Mouse (Mus musculus) embryonic facial prominence, embryonic 15.5 days (tissue): ENCODE measurements around the gene Faap24. TPM values are rescaled to one million over a fixed set of nuclear protein-coding genes. Genes with fewer than 3 reads are reported as not detected.

ENCODE experiments used
- ATAC-seq: fragments of 200-750 bp; cut with Nextera tagmentation; 2 replicates; pipeline ENCODE4 v1.8.0; 2017; ENCODE audit warnings: low read depth, moderate TSS enrichment; ENCODE audit not compliant: insufficient number of reproducible peaks, low FRiP score, low TSS enrichment
- H3K27ac ChIP-seq: fragments of 300-500 bp; sonication (generic); replicated peaks from 2 replicates; pipeline ENCODE4 v1.5.1; 2015; ENCODE audit warnings: mild to moderate bottlenecking, inconsistent platforms
- H3K27me3 ChIP-seq: fragments of 300-500 bp; sonication (generic); 2 replicates; pipeline ENCODE4 v1.6.1; 2015; ENCODE audit warnings: inconsistent platforms
- H3K36me3 ChIP-seq: fragments of 300-500 bp; sonication (generic); 2 replicates; pipeline ENCODE4 v1.6.1; 2015; ENCODE audit warnings: mild to moderate bottlenecking, inconsistent platforms
- H3K4me1 ChIP-seq: fragments of 300-500 bp; sonication (generic); 2 replicates; pipeline ENCODE4 v1.6.1; 2015; ENCODE audit warnings: inconsistent platforms
- H3K4me2 ChIP-seq: fragments of 300-500 bp; sonication (generic); replicated peaks from 2 replicates; pipeline ENCODE4 v1.6.1; 2015; ENCODE audit warnings: mild to moderate bottlenecking, inconsistent platforms
- H3K4me3 ChIP-seq: fragments of 300-500 bp; sonication (generic); replicated peaks from 2 replicates; pipeline ENCODE4 v1.5.1; 2015; ENCODE audit warnings: mild to moderate bottlenecking, inconsistent platforms
- H3K9ac ChIP-seq: fragments of 300-500 bp; sonication (generic); 2 replicates; pipeline ENCODE4 v1.6.1; 2015; ENCODE audit warnings: inconsistent platforms
- H3K9me3 ChIP-seq: fragments of 300-500 bp; sonication (generic); replicated peaks from 2 replicates; pipeline ENCODE4 v1.6.1; 2016; ENCODE audit warnings: inconsistent platforms
- WGBS: fragments of 180-500 bp; shearing (Covaris S2); methylation state at CpG from one replicate; pipeline ENCODE4 v1.1.7; 2015; 5-methylcytosine and 5-hydroxymethylcytosine counted together
- polyA plus RNA-seq: library from polyadenylated mRNA; unstranded; fragments of >200 nt; fragmentation: Nextera tagmentation; extraction: Ambion mirVana; gene quantifications from 2 replicates; pipeline ENCODE4 v1.2.1, GENCODE M21; 2015

The Faap24 gene
- polyA plus RNA-seq, 1 experiment from 2014 or later: 15.6 TPM

- no peaks in the 10 kb centered on the region for H3K9me3 ChIP-seq
- no peaks in the 10 kb centered on the region for H3K27me3 ChIP-seq
- H3K36me3 ChIP-seq: 0 out of 2 replicates have a peak, but pooled peaks cover 3% of the 10 kb centered on the region
- no peak overlapping the region for H3K27ac ChIP-seq
- ATAC-seq: no peak
- no peak overlapping the region for H3K4me2 ChIP-seq
- no peak overlapping the region for H3K4me3 ChIP-seq
- no peaks in the 10 kb centered on the region; the same call in 1 of the 2 replicates for H3K4me1 ChIP-seq
- 60% methylated on average over 6 of the region's 6 CpGs for WGBS
- no peak overlapping the region for H3K9ac ChIP-seq
These were observed 10.1 kb downstream of the Faap24 start for GRCm38 (mm10) chr7:35386525-35386952.

- no peak overlapping the region for H3K4me3 ChIP-seq
- no peak for ATAC-seq
- no peaks in the 10 kb centered on the region for H3K36me3 ChIP-seq
- no peaks in the 10 kb centered on the region for H3K27me3 ChIP-seq
- 34% methylated on average over 2 of the region's 2 CpGs for WGBS
- H3K4me2 ChIP-seq: no peak overlapping the region
- H3K27ac ChIP-seq: no peak overlapping the region
- no peaks in the 10 kb centered on the region for H3K9me3 ChIP-seq
- no peak overlapping the region for H3K9ac ChIP-seq
- H3K4me1 ChIP-seq: 0 out of 2 replicates have a peak, but pooled peaks cover 4% of the 10 kb centered on the region
These were observed 13.8 kb downstream of the Faap24 start for GRCm38 (mm10) chr7:35382706-35383353.

GRCm38 (mm10) chr7:35381861-35382260 lies 14.8 kb downstream of the Faap24 start:
- 43% methylated on average over 15 of the region's 16 CpGs for WGBS

GRCm38 (mm10) chr7:35380351-35380750 lies 16.3 kb downstream of the Faap24 start:
- 85% methylated on average over 8 of the region's 8 CpGs for WGBS
- H3K4me3 ChIP-seq: no peak overlapping the region
- no peak for ATAC-seq

More at GRCm38 (mm10) chr7:35381861-35382260, 14.8 kb downstream of the Faap24 start:
- Histone ChIP-seq H3K4me2 (no peak overlapping the region), H3K4me1 (0 out of 2 replicates have a peak, but pooled peaks cover 4% of the 10 kb centered on the region), H3K36me3 (no peaks in the 10 kb centered on the region), H3K4me3 (no peak overlapping the region), H3K9ac (no peak overlapping the region), H3K27ac (no peak overlapping the region), H3K27me3 (no peaks in the 10 kb centered on the region), H3K9me3 (no peaks in the 10 kb centered on the region)
- no peak for ATAC-seq

GRCm38 (mm10) chr7:35379492-35380119 lies 17.0 kb downstream of the Faap24 start:
- ATAC-seq: no peak
- Histone ChIP-seq H3K4me1 (0 out of 2 replicates have a peak, but pooled peaks cover 4% of the 10 kb centered on the region), H3K9me3 (no peaks in the 10 kb centered on the region), H3K36me3 (no peaks in the 10 kb centered on the region), H3K4me2 (peak overlapping the region; percentile 25; the same call in 1 of the 2 replicates), H3K27me3 (no peaks in the 10 kb centered on the region), H3K9ac (no peak overlapping the region), H3K27ac (no peak overlapping the region), H3K4me3 (no peak overlapping the region)
- 42% methylated on average over 16 of the region's 16 CpGs for WGBS

More at GRCm38 (mm10) chr7:35380351-35380750, 16.3 kb downstream of the Faap24 start:
- Histone ChIP-seq H3K4me1 (0 out of 2 replicates have a peak, but pooled peaks cover 4% of the 10 kb centered on the region), H3K4me2 (no peak overlapping the region), H3K9me3 (no peaks in the 10 kb centered on the region), H3K27ac (no peak overlapping the region), H3K9ac (no peak overlapping the region), H3K36me3 (no peaks in the 10 kb centered on the region), H3K27me3 (no peaks in the 10 kb centered on the region)

- no peak overlapping the region for H3K27ac ChIP-seq
- H3K4me3 ChIP-seq: no peak overlapping the region
- H3K36me3 ChIP-seq: no peaks in the 10 kb centered on the region
- no peaks in the 10 kb centered on the region for H3K27me3 ChIP-seq
- no peak for ATAC-seq
- 82% methylated on average over 9 of the region's 9 CpGs for WGBS
- no peaks in the 10 kb centered on the region for H3K9me3 ChIP-seq
- 0 out of 2 replicates have a peak, but pooled peaks cover 4% of the 10 kb centered on the region for H3K4me1 ChIP-seq
- no peak overlapping the region for H3K9ac ChIP-seq
- no peak overlapping the region for H3K4me2 ChIP-seq
These were observed 20.0 kb downstream of the Faap24 start for GRCm38 (mm10) chr7:35376623-35377022.

GRCm38 (mm10) chr7:35374265-35374664 lies 22.4 kb downstream of the Faap24 start:
- no peak for ATAC-seq
- Histone ChIP-seq H3K27me3 (no peaks in the 10 kb centered on the region), H3K9ac (no peak overlapping the region), H3K36me3 (no peaks in the 10 kb centered on the region), H3K27ac (no peak overlapping the region), H3K4me1 (no peaks in the 10 kb centered on the region), H3K4me3 (no peak overlapping the region), H3K9me3 (no peaks in the 10 kb centered on the region), H3K4me2 (no peak overlapping the region)
- 77% methylated on average over 7 of the region's 7 CpGs for WGBS

- H3K9ac ChIP-seq: no peak overlapping the region
- H3K27me3 ChIP-seq: no peaks in the 10 kb centered on the region
- 57% methylated on average over 16 of the region's 16 CpGs for WGBS
- no peaks in the 10 kb centered on the region for H3K4me1 ChIP-seq
- no peak overlapping the region for H3K4me3 ChIP-seq
- no peaks in the 10 kb centered on the region for H3K36me3 ChIP-seq
- H3K9me3 ChIP-seq: no peaks in the 10 kb centered on the region
- H3K27ac ChIP-seq: no peak overlapping the region
- no peak overlapping the region for H3K4me2 ChIP-seq
- peak; percentile 46; the same call in 1 of the 2 replicates for ATAC-seq
These were observed 23.3 kb downstream of the Faap24 start for GRCm38 (mm10) chr7:35373146-35373989.

GRCm38 (mm10) chr7:35372483-35373017 lies 24.1 kb downstream of the Faap24 start:
- H3K36me3 ChIP-seq: no peaks in the 10 kb centered on the region
- H3K27ac ChIP-seq: no peak overlapping the region
- H3K4me1 ChIP-seq: no peaks in the 10 kb centered on the region
- no peak overlapping the region for H3K9ac ChIP-seq
- ATAC-seq: no peak
- H3K27me3 ChIP-seq: no peaks in the 10 kb centered on the region
- H3K4me3 ChIP-seq: no peak overlapping the region
- 91% methylated on average over 14 of the region's 14 CpGs for WGBS
- no peak overlapping the region for H3K4me2 ChIP-seq
- no peaks in the 10 kb centered on the region for H3K9me3 ChIP-seq

GRCm38 (mm10) chr7:35371096-35371495 lies 25.5 kb downstream of the Faap24 start:
- ATAC-seq: peak; percentile 36; the same call in 1 of the 2 replicates
- Histone ChIP-seq H3K4me1 (no peaks in the 10 kb centered on the region), H3K9ac (no peak overlapping the region), H3K27ac (no peak overlapping the region), H3K4me2 (no peak overlapping the region), H3K9me3 (no peaks in the 10 kb centered on the region), H3K4me3 (no peak overlapping the region), H3K36me3 (no peaks in the 10 kb centered on the region), H3K27me3 (no peaks in the 10 kb centered on the region)
- WGBS: 39% methylated on average over 14 of the region's 14 CpGs
